11 mouse cellular contexts compared by ENCODE assay signal in the genomic region with DNA sequence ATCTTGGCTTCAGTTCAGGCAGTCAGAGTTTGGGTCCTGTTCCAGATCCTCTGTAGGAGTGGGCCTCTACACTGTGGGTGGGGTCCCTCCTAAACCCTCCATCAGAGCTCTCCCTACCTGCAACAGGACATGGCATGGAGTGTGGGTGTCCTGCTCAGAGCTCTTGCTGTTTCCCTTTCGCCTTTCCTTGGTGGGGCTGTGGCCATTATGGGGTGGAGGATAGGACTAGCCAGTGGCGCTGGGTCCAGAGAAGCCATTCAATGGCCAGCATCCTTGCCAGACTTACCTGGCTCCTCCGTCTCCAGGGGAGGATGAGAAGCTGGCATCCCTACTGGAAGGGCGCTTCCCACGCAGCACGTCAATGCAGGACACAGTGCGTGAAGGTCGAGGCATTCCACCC. TPM values are rescaled to one million over a fixed set of nuclear protein-coding genes. Genes with fewer than 3 reads are reported as not detected.
A peak's percentile ranks its signal among the peaks of the same experiment; 100 is the strongest.
DNase-seq lines count a peak whose midpoint lies in the region; ATAC-seq lines count a peak whose summit lies in the region.
"Had no signal": no experiment of that assay in that cellular context is flagged by ENCODE, and none has a peak within 500 bp of the region (broad histone marks: within the 10 kb centered on the region; RNA-seq: fewer than 3 reads in every experiment).

No protein-coding gene starts in this region.

- ATAC-seq in kidney, embryonic 16.5 days (ENCODE audit: low FRiP score, low TSS enrichment) = no peak
- no peak for ATAC-seq in embryonic facial prominence, embryonic 15.5 days (ENCODE audit: insufficient number of reproducible peaks, low FRiP score, low TSS enrichment, low read depth)
- ATAC-seq in hindbrain, embryonic 11.5 days (ENCODE audit: low FRiP score) = no peak
- 0 out of 2 replicates have a peak, but pooled peaks have one; percentile 1 for ATAC-seq in midbrain, embryonic 13.5 days
- ATAC-seq: inflammation-experienced regulatory T-cells, adult 6 months had no signal

- H3K9me3 ChIP-seq in kidney, embryonic 16.5 days (ENCODE audit: low read length) = no peaks in the 10 kb centered on the region
- H3K9me3 ChIP-seq in embryonic facial prominence, embryonic 15.5 days (replicated peaks) = no peaks in the 10 kb centered on the region
- H3K9me3 ChIP-seq in hindbrain, embryonic 11.5 days (ENCODE audit: control insufficient read depth, low read length) = no peaks in the 10 kb centered on the region
- H3K9me3 ChIP-seq in midbrain, embryonic 13.5 days = no peaks in the 10 kb centered on the region

- no peak for DNase-seq in kidney, adult 8-10 months
- no peak for DNase-seq in hindbrain, embryonic 11.5 days (ENCODE audit: low spot score)
- DNase-seq in testis, postnatal 10 days (ENCODE audit: low spot score) = no peak
- no peak for DNase-seq in layer of hippocampus, postnatal 36 days

- H3K4me1 ChIP-seq in kidney, embryonic 16.5 days (ENCODE audit: insufficient read depth, low read length) = peaks cover 12% of the 10 kb centered on the region
- peaks cover 19% of the 10 kb centered on the region for H3K4me1 ChIP-seq in embryonic facial prominence, embryonic 15.5 days
- no peaks in the 10 kb centered on the region; the same call in none of the 2 replicates for H3K4me1 ChIP-seq in hindbrain, embryonic 11.5 days (replicated peaks; ENCODE audit: control insufficient read depth, insufficient read depth, low read length)
- peaks cover 21% of the 10 kb centered on the region for H3K4me1 ChIP-seq in midbrain, embryonic 13.5 days (replicated peaks)

- H3K27ac ChIP-seq in kidney, embryonic 16.5 days (ENCODE audit: low read length) = no peak overlapping the region
- H3K27ac ChIP-seq in embryonic facial prominence, embryonic 15.5 days (replicated peaks) = no peak overlapping the region
- no peak overlapping the region for H3K27ac ChIP-seq in hindbrain, embryonic 11.5 days (ENCODE audit: low read depth, low read length)
- no peak overlapping the region for H3K27ac ChIP-seq in midbrain, embryonic 13.5 days
- H3K27ac ChIP-seq: macrophage had no signal

- peak overlapping the region; percentile 58; the same call in 1 of the 2 replicates for H3K9ac ChIP-seq in kidney, embryonic 16.5 days (replicated peaks; ENCODE audit: low read length)
- no peak overlapping the region for H3K9ac ChIP-seq in embryonic facial prominence, embryonic 15.5 days
- H3K9ac ChIP-seq in hindbrain, embryonic 11.5 days (ENCODE audit: low read depth, low read length) = peak overlapping the region; percentile 55; the same call in 1 of the 2 replicates
- H3K9ac ChIP-seq in midbrain, embryonic 13.5 days (replicated peaks) = no peak overlapping the region

- H3K4me3 ChIP-seq in kidney, embryonic 16.5 days (ENCODE audit: low read length) = peak overlapping the region; percentile 45
- H3K4me3 ChIP-seq in embryonic facial prominence, embryonic 15.5 days (replicated peaks) = peak overlapping the region; percentile 31; the same call in 1 of the 2 replicates
- H3K4me3 ChIP-seq in hindbrain, embryonic 11.5 days (ENCODE audit: low read depth, low read length) = peak overlapping the region; percentile 34
- H3K4me3 ChIP-seq in midbrain, embryonic 13.5 days (replicated peaks) = peak overlapping the region; percentile 24
- H3K4me3 ChIP-seq: erythroblast, embryonic 14.5 days had no signal

- peaks cover 12% of the 10 kb centered on the region; the same call in 1 of the 2 replicates for H3K36me3 ChIP-seq in kidney, embryonic 16.5 days (ENCODE audit: insufficient read depth, low read length)
- peaks cover 21% of the 10 kb centered on the region for H3K36me3 ChIP-seq in embryonic facial prominence, embryonic 15.5 days
- H3K36me3 ChIP-seq in hindbrain, embryonic 11.5 days (ENCODE audit: control insufficient read depth, insufficient read depth, low read length) = no peaks in the 10 kb centered on the region
- H3K36me3 ChIP-seq in midbrain, embryonic 13.5 days = peaks cover 48% of the 10 kb centered on the region

- H3K27me3 ChIP-seq in kidney, embryonic 16.5 days (ENCODE audit: insufficient read depth, low read length) = no peaks in the 10 kb centered on the region; the same call in 1 of the 2 replicates
- H3K27me3 ChIP-seq in embryonic facial prominence, embryonic 15.5 days = peaks cover 19% of the 10 kb centered on the region
- H3K27me3 ChIP-seq in hindbrain, embryonic 11.5 days (ENCODE audit: control insufficient read depth, insufficient read depth, low read length) = peaks cover 8% of the 10 kb centered on the region
- peaks cover 25% of the 10 kb centered on the region for H3K27me3 ChIP-seq in midbrain, embryonic 13.5 days

- peak overlapping the region; percentile 62 for H3K4me2 ChIP-seq in kidney, embryonic 16.5 days (replicated peaks; ENCODE audit: low read depth, low read length)
- H3K4me2 ChIP-seq in embryonic facial prominence, embryonic 15.5 days (replicated peaks) = peak overlapping the region; percentile 47
- H3K4me2 ChIP-seq in hindbrain, embryonic 11.5 days (replicated peaks; ENCODE audit: low read depth, low read length) = peak overlapping the region; percentile 59
- H3K4me2 ChIP-seq in midbrain, embryonic 13.5 days (replicated peaks) = peak overlapping the region; percentile 52

- 55% methylated on average over 7 of the region's 8 CpGs for WGBS in kidney, embryonic 16.5 days
- 63% methylated on average over 8 of the region's 8 CpGs for WGBS in embryonic facial prominence, embryonic 15.5 days
- 55% methylated on average over 8 of the region's 8 CpGs for WGBS in hindbrain, embryonic 11.5 days
- 55% methylated on average over 8 of the region's 8 CpGs for WGBS in midbrain, embryonic 13.5 days

RNA-seq across cellular contexts. Expression of a gene that starts 20.8 kb away (rescaled TPM):
- 0.15 TPM in 1 of 2 replicates, not detected in the other for polyA plus RNA-seq in kidney, embryonic 16.5 days (2015; fragmentation: Nextera tagmentation; extraction: Ambion mirVana)
- 0.13 and 0.24 TPM in 2 replicates for polyA plus RNA-seq in embryonic facial prominence, embryonic 15.5 days (2015; fragmentation: Nextera tagmentation; extraction: Ambion mirVana)
- polyA plus RNA-seq in hindbrain, embryonic 11.5 days (2014; fragmentation: Nextera tagmentation; extraction: Ambion mirVana) = 0.39 and 0.76 TPM in 2 replicates
- 2.5 and 2.6 TPM in 2 replicates for polyA plus RNA-seq in midbrain, embryonic 13.5 days (2015; fragmentation: Nextera tagmentation; extraction: Ambion mirVana)
- 1 to 10 TPM in 1 of 2 experiments, under 1 TPM in 1; 0.91 to 1.2 TPM for total RNA-seq in layer of hippocampus, postnatal 36 days (2021)
- polyA plus RNA-seq: erythroblast, embryonic 14.5 days; inflammation-experienced regulatory T-cells, adult 6 months; macrophage; thymus, postnatal 0 days had no signal

RNA-seq across cellular contexts. Expression of a gene that starts 44.4 kb away (rescaled TPM):
- polyA plus RNA-seq in kidney, embryonic 16.5 days (2015; fragmentation: Nextera tagmentation; extraction: Ambion mirVana) = 56.1 and 59.5 TPM in 2 replicates
- polyA plus RNA-seq in embryonic facial prominence, embryonic 15.5 days (2015; fragmentation: Nextera tagmentation; extraction: Ambion mirVana) = 46.2 and 57.3 TPM in 2 replicates
- polyA plus RNA-seq in hindbrain, embryonic 11.5 days (2014; fragmentation: Nextera tagmentation; extraction: Ambion mirVana) = 85.3 and 91.0 TPM in 2 replicates
- polyA plus RNA-seq in midbrain, embryonic 13.5 days (2015; fragmentation: Nextera tagmentation; extraction: Ambion mirVana) = 70.8 and 80.3 TPM in 2 replicates
- 10 to 100 TPM; 27.1 to 31.2 TPM for total RNA-seq in layer of hippocampus, postnatal 36 days (2021)

RNA-seq across cellular contexts. Expression of a gene that starts 47.9 kb away (rescaled TPM):
- 1.8 and 2.9 TPM in 2 replicates for polyA plus RNA-seq in kidney, embryonic 16.5 days (2015; fragmentation: Nextera tagmentation; extraction: Ambion mirVana)
- polyA plus RNA-seq in embryonic facial prominence, embryonic 15.5 days (2015; fragmentation: Nextera tagmentation; extraction: Ambion mirVana) = 2.3 and 3.0 TPM in 2 replicates
- 2.8 and 3.5 TPM in 2 replicates for polyA plus RNA-seq in hindbrain, embryonic 11.5 days (2014; fragmentation: Nextera tagmentation; extraction: Ambion mirVana)
- polyA plus RNA-seq in midbrain, embryonic 13.5 days (2015; fragmentation: Nextera tagmentation; extraction: Ambion mirVana) = 13.3 and 14.8 TPM in 2 replicates
- total RNA-seq in layer of hippocampus, postnatal 36 days (2021) = 100 to 1,000 TPM; 244 to 255 TPM
- polyA plus RNA-seq: inflammation-experienced regulatory T-cells, adult 6 months; macrophage had no signal

Comparison
In these comparisons a context has a peak if more than half of its experiments do, and no peak if none do; other contexts are left out.
1. H3K9ac ChIP-seq: peak in kidney, embryonic 16.5 days (single experiment) and hindbrain, embryonic 11.5 days (single experiment); none in embryonic facial prominence, embryonic 15.5 days (single experiment) and midbrain, embryonic 13.5 days (single experiment).
2. Peak in every context shown above with its lines, with median percentiles within 50 percentile points of each other: H3K4me2 ChIP-seq and H3K4me3 ChIP-seq.